In genomic region chr2:24717461-24717860, GRCm38 (mm10) we compare ENCODE assay signal across 15 mouse cellular contexts. TPM values are rescaled to one million over a fixed set of nuclear protein-coding genes. Genes with fewer than 3 reads are reported as not detected.
DNase-seq lines count a peak whose midpoint lies in the region; ATAC-seq lines count a peak whose summit lies in the region.
"Had no signal": no experiment of that assay in that cellular context is flagged by ENCODE, and none has a peak within 500 bp of the region (broad histone marks: within the 10 kb centered on the region; RNA-seq: fewer than 3 reads in every experiment).

No protein-coding gene starts in this region.

- H3K4me3 ChIP-seq in midbrain, embryonic 14.5 days (replicated peaks; ENCODE audit: low read depth, low read length), result no peak overlapping the region
- H3K4me3 ChIP-seq: liver, embryonic 12.5 days; midbrain, embryonic 15.5 days; neural tube, embryonic 13.5 days had no signal

- no peak overlapping the region for H3K27ac ChIP-seq in midbrain, embryonic 14.5 days (replicated peaks; ENCODE audit: low read depth, low read length)
- H3K27ac ChIP-seq: liver, embryonic 12.5 days; midbrain, embryonic 15.5 days; neural tube, embryonic 13.5 days had no signal

- no peak overlapping the region for H3K9ac ChIP-seq in midbrain, embryonic 14.5 days (replicated peaks; ENCODE audit: low read length)
- H3K9ac ChIP-seq: liver, embryonic 12.5 days; midbrain, embryonic 15.5 days; neural tube, embryonic 13.5 days had no signal

- no peaks in the 10 kb centered on the region for H3K27me3 ChIP-seq in midbrain, embryonic 14.5 days (ENCODE audit: control insufficient read depth, insufficient read depth, low read length)
- H3K27me3 ChIP-seq: liver, embryonic 12.5 days; midbrain, embryonic 15.5 days; neural tube, embryonic 13.5 days had no signal

- no peaks in the 10 kb centered on the region for H3K4me1 ChIP-seq in midbrain, embryonic 14.5 days (ENCODE audit: control insufficient read depth, insufficient read depth, low read length)
- H3K4me1 ChIP-seq: liver, embryonic 12.5 days; midbrain, embryonic 15.5 days; neural tube, embryonic 13.5 days had no signal

- peak; percentile 76; the same call in 1 of the 2 replicates for ATAC-seq in cerebellum, adult (ENCODE audit: insufficient number of reproducible peaks, low FRiP score, low TSS enrichment)
- ATAC-seq in midbrain, embryonic 14.5 days (ENCODE audit: low FRiP score, low TSS enrichment), result no peak
- ATAC-seq: intestine, postnatal 0 days; liver, embryonic 12.5 days; midbrain, embryonic 15.5 days had no signal

- H3K36me3 ChIP-seq in midbrain, embryonic 14.5 days (ENCODE audit: control insufficient read depth, insufficient read depth, low read length), result peaks cover 39% of the 10 kb centered on the region
- H3K36me3 ChIP-seq: liver, embryonic 12.5 days had no signal

- no peak overlapping the region for H3K4me2 ChIP-seq in midbrain, embryonic 14.5 days (ENCODE audit: low read length)
- H3K4me2 ChIP-seq: liver, embryonic 12.5 days; midbrain, embryonic 15.5 days; neural tube, embryonic 13.5 days had no signal

- no peak for DNase-seq in cerebellum, postnatal 4 days (ENCODE audit: low spot score in 2 of 2)
- DNase-seq in layer of hippocampus, adult 8-10 months (ENCODE audit: low spot score in 2 of 2), result peak; percentile 33 to 45
- no peak for DNase-seq in layer of hippocampus, postnatal 10 days (ENCODE audit: low spot score in 2 of 2)
- DNase-seq in cerebellum, postnatal 36 days, result peak; percentile 60 to 64
- DNase-seq in right cerebral cortex, postnatal 14 days, result peak; percentile 17
- no peak for DNase-seq in kidney, postnatal 14 days
- DNase-seq in midbrain, embryonic 14.5 days, result no peak
- DNase-seq: adrenal gland, postnatal 14 days; heart, postnatal 10 days; lung, postnatal 10 days had no signal

- 90% methylated on average over 4 of the region's 4 CpGs for WGBS in midbrain, embryonic 14.5 days

- H3K9me3 ChIP-seq in midbrain, embryonic 14.5 days (ENCODE audit: control insufficient read depth, low read length), result no peaks in the 10 kb centered on the region
- H3K9me3 ChIP-seq: liver, embryonic 12.5 days; midbrain, embryonic 15.5 days; neural tube, embryonic 13.5 days had no signal

RNA-seq across cellular contexts. Expression of gene Cacna1b, which starts 45.5 kb away (rescaled TPM):
- 10 to 100 TPM; 67.6 to 77.5 (median 76.0) TPM for total RNA-seq in layer of hippocampus, adult 8-10 months (2022)
- total RNA-seq in layer of hippocampus, postnatal 10 days (2021), result 100 to 1,000 TPM; 105 to 106 TPM
- 12.0 and 15.0 TPM in 2 replicates for polyA plus RNA-seq in midbrain, embryonic 14.5 days (2014; fragmentation: Nextera tagmentation; extraction: Ambion mirVana)

Comparison
In these comparisons a context has a peak if more than half of its experiments do, and no peak if none do; other contexts are left out.
1. DNase-seq: peak in layer of hippocampus, adult 8-10 months (2 of 2), cerebellum, postnatal 36 days (2 of 2) and right cerebral cortex, postnatal 14 days (single experiment); none in cerebellum, postnatal 4 days (0 of 2), layer of hippocampus, postnatal 10 days (0 of 2), kidney, postnatal 14 days (single experiment) and midbrain, embryonic 14.5 days (single experiment).